Mouse (Mus musculus): ENCODE measurements at regions not wholly inside any gene's neighbourhood (a gene's known extent, or its start where the extent isn't known, plus 50 kb on each side); places are given as distances from the start of the nearest gene placed in this dataset.

- intact Hi-C loops (cut with DNase I), result no loop called here
Observed at GRCm38 (mm10) chr14:54107204-54107796, 146.6 kb downstream of the Dad1 start.

GRCm38 (mm10) chr14:54104243-54104642 lies 149.7 kb downstream of the Dad1 start:
- intact Hi-C loops (cut with DNase I), result no loop called here
- DNase-seq (ENCODE audit: low spot score in 2 of 2), result no peak

More at GRCm38 (mm10) chr14:54107204-54107796, 146.6 kb downstream of the Dad1 start:
- no peak for DNase-seq (ENCODE audit: low spot score in 2 of 2)

- no peak for DNase-seq (ENCODE audit: low spot score in 2 of 2)
- intact Hi-C loops (cut with DNase I), result no loop called here
Observed at GRCm38 (mm10) chr14:54103541-54103940, 150.4 kb downstream of the Dad1 start.

- no peak for DNase-seq (ENCODE audit: low spot score in 2 of 2)
- intact Hi-C loops (cut with DNase I), result no loop called here
Observed at GRCm38 (mm10) chr14:54103115-54103514, 150.8 kb downstream of the Dad1 start.

- DNase-seq (ENCODE audit: low spot score in 2 of 2), result no peak
- intact Hi-C loops (cut with DNase I), result no loop called here
Observed at GRCm38 (mm10) chr14:54101775-54102174, 152.1 kb downstream of the Dad1 start.

GRCm38 (mm10) chr14:54099360-54099759 lies 154.5 kb downstream of the Dad1 start:
- intact Hi-C loops (cut with DNase I), result no loop called here
- peak in 1 of 2 experiments; percentile 54 for DNase-seq (ENCODE audit: low spot score in 2 of 2)

GRCm38 (mm10) chr14:54098122-54098775 lies 155.7 kb downstream of the Dad1 start:
- DNase-seq (ENCODE audit: low spot score in 2 of 2), result no peak
- intact Hi-C loops (cut with DNase I), result no loop called here

GRCm38 (mm10) chr14:54097026-54097425 lies 156.9 kb downstream of the Dad1 start:
- DNase-seq (ENCODE audit: low spot score in 2 of 2), result no peak
- intact Hi-C loops (cut with DNase I), result no loop called here

GRCm38 (mm10) chr14:54092444-54092843 lies 161.5 kb downstream of the Dad1 start:
- intact Hi-C loops (cut with DNase I), result no loop called here
- no peak for DNase-seq (ENCODE audit: low spot score in 2 of 2)

GRCm38 (mm10) chr14:54086660-54087059 lies 167.2 kb downstream of the Dad1 start:
- intact Hi-C loops (cut with DNase I), result no loop called here
- peak; percentile 71 to 95 for DNase-seq (ENCODE audit: low spot score in 2 of 2)

GRCm38 (mm10) chr14:54074659-54075058 lies 179.2 kb downstream of the Dad1 start:
- intact Hi-C loops (cut with DNase I), result no loop called here
- DNase-seq (ENCODE audit: low spot score in 2 of 2), result no peak

- DNase-seq (ENCODE audit: low spot score in 2 of 2), result no peak
- intact Hi-C loops (cut with DNase I), result no loop called here
Observed at GRCm38 (mm10) chr14:54072283-54072912, 181.5 kb downstream of the Dad1 start.

- intact Hi-C loops (cut with DNase I), result no loop called here
- no peak for DNase-seq (ENCODE audit: low spot score in 2 of 2)
Observed at GRCm38 (mm10) chr14:54070240-54070639, 183.7 kb downstream of the Dad1 start.

GRCm38 (mm10) chr14:54068684-54069083 lies 185.2 kb downstream of the Dad1 start:
- intact Hi-C loops (cut with DNase I), result no loop called here
- no peak for DNase-seq (ENCODE audit: low spot score in 2 of 2)

GRCm38 (mm10) chr14:54065466-54065865 lies 188.4 kb downstream of the Dad1 start:
- intact Hi-C loops (cut with DNase I), result no loop called here
- peak in 1 of 2 experiments; percentile 59 for DNase-seq (ENCODE audit: low spot score in 2 of 2)

- intact Hi-C loops (cut with DNase I), result loop anchor here (1.0 to 5.0 kb wide), 4 partner anchors 88 to 503 kb away; no protein-coding TSS in a partner anchor
- DNase-seq (ENCODE audit: low spot score in 2 of 2), result peak; percentile 86 to 94
Observed at GRCm38 (mm10) chr14:54064541-54065402, 189.1 kb downstream of the Dad1 start.

- peak in 1 of 2 experiments; percentile 75 for DNase-seq (ENCODE audit: low spot score in 2 of 2)
- intact Hi-C loops (cut with DNase I), result loop anchor here (2.0 to 5.0 kb wide), 4 partner anchors 166 to 506 kb away; no protein-coding TSS in a partner anchor
Observed at GRCm38 (mm10) chr14:54061570-54061969, 192.3 kb downstream of the Dad1 start.

GRCm38 (mm10) chr14:54059776-54060175 lies 194.1 kb downstream of the Dad1 start:
- intact Hi-C loops (cut with DNase I), result loop anchor here (2.0 to 10.0 kb wide), 7 partner anchors 85 to 581 kb away; partner anchors contain the start of genes Cdh24 and Gm17606
- peak; percentile 83 to 92 for DNase-seq (ENCODE audit: low spot score in 2 of 2)

GRCm38 (mm10) chr14:54059096-54059495 lies 194.8 kb downstream of the Dad1 start:
- intact Hi-C loops (cut with DNase I), result loop anchor here (2.0 to 10.0 kb wide), 3 partner anchors 84 to 582 kb away; partner anchors contain the start of genes Cdh24 and Gm17606
- DNase-seq (ENCODE audit: low spot score in 2 of 2), result no peak

GRCm38 (mm10) chr14:54056691-54057090 lies 197.2 kb downstream of the Dad1 start:
- intact Hi-C loops (cut with DNase I), result loop anchor here (5.0 to 10.0 kb wide), 2 partner anchors 82 to 174 kb away; no protein-coding TSS in a partner anchor

More at GRCm38 (mm10) chr14:54056691-54057090, 197.2 kb downstream of the Dad1 start:
- DNase-seq (ENCODE audit: low spot score in 2 of 2), result no peak
